Mouse (Mus musculus) intestine, embryonic 15.5 days (tissue): ENCODE measurements at regions not wholly inside any gene's neighbourhood (a gene's known extent, or its start where the extent isn't known, plus 50 kb on each side); places are given as distances from the start of the nearest gene placed in this dataset.
A peak's percentile ranks its signal among the peaks of the same experiment; 100 is the strongest.

Source experiments
- ATAC-seq: fragments of 200-750 bp; cut with Nextera tagmentation; 2 replicates; pipeline ENCODE4 v1.8.0; 2017; ENCODE audit warnings: moderate TSS enrichment, moderate library complexity
- H3K27ac ChIP-seq: fragments of 300-500 bp; sonication (generic); 2 replicates; pipeline ENCODE4 v1.5.1; 2015; ENCODE audit warnings: mild to moderate bottlenecking, inconsistent platforms
- H3K27me3 ChIP-seq: fragments of 300-500 bp; sonication (generic); replicated peaks from 2 replicates; pipeline ENCODE4 v1.6.1; 2015; ENCODE audit warnings: inconsistent platforms
- H3K36me3 ChIP-seq: fragments of 300-500 bp; sonication (generic); 2 replicates; pipeline ENCODE4 v1.6.1; 2015; ENCODE audit warnings: inconsistent platforms
- H3K4me1 ChIP-seq: fragments of 300-500 bp; sonication (generic); replicated peaks from 2 replicates; pipeline ENCODE4 v1.6.1; 2015; ENCODE audit warnings: inconsistent platforms
- H3K4me2 ChIP-seq: fragments of 300-500 bp; sonication (generic); replicated peaks from 2 replicates; pipeline ENCODE4 v1.6.1; 2015; ENCODE audit warnings: mild to moderate bottlenecking, inconsistent platforms
- H3K4me3 ChIP-seq: fragments of 300-500 bp; sonication (generic); replicated peaks from 2 replicates; pipeline ENCODE4 v1.5.1; 2015; ENCODE audit warnings: inconsistent platforms
- H3K9ac ChIP-seq: fragments of 300-500 bp; sonication (generic); 2 replicates; pipeline ENCODE4 v1.6.1; 2015; ENCODE audit warnings: inconsistent platforms
- H3K9me3 ChIP-seq: fragments of 300-500 bp; sonication (generic); 2 replicates; pipeline ENCODE4 v1.6.1; 2016; ENCODE audit warnings: inconsistent platforms
- WGBS: fragments of 180-500 bp; shearing (Covaris S2); methylation state at CpG from one replicate; pipeline ENCODE4 v1.1.7; 2015; 5-methylcytosine and 5-hydroxymethylcytosine counted together

GRCm38 (mm10) chr9:83199771-83200170, 53.3 kb upstream of the Hmgn3 start:
- H3K9ac ChIP-seq: no peak overlapping the region
- ATAC-seq: no peak
- no peaks in the 10 kb centered on the region for H3K9me3 ChIP-seq
- H3K36me3 ChIP-seq: no peaks in the 10 kb centered on the region
- no peak overlapping the region for H3K4me3 ChIP-seq
- H3K27ac ChIP-seq: no peak overlapping the region
- H3K4me1 ChIP-seq: no peaks in the 10 kb centered on the region
- no peaks in the 10 kb centered on the region for H3K27me3 ChIP-seq
- whole genome bisulfite sequencing: 83% methylated on average over 3 of the region's 3 CpGs
- H3K4me2 ChIP-seq: no peak overlapping the region

GRCm38 (mm10) chr9:83199176-83199575, 52.7 kb upstream of the Hmgn3 start:
- Histone ChIP-seq H3K4me2 (no peak overlapping the region), H3K4me1 (no peaks in the 10 kb centered on the region), H3K9me3 (no peaks in the 10 kb centered on the region), H3K27me3 (no peaks in the 10 kb centered on the region), H3K9ac (no peak overlapping the region), H3K4me3 (no peak overlapping the region), H3K27ac (no peak overlapping the region), H3K36me3 (no peaks in the 10 kb centered on the region)
- WGBS: 83% methylated on average over 3 of the region's 3 CpGs
- ATAC-seq: no peak

GRCm38 (mm10) chr9:83197013-83197412, 50.5 kb upstream of the Hmgn3 start:
- Histone ChIP-seq H3K27ac (no peak overlapping the region), H3K4me3 (no peak overlapping the region), H3K27me3 (no peaks in the 10 kb centered on the region), H3K4me2 (no peak overlapping the region), H3K4me1 (no peaks in the 10 kb centered on the region), H3K9ac (no peak overlapping the region), H3K9me3 (no peaks in the 10 kb centered on the region), H3K36me3 (no peaks in the 10 kb centered on the region)
- WGBS: 53% methylated on average over 5 of the region's 5 CpGs
- ATAC-seq: peak; percentile 53; the same call in 1 of the 2 replicates
